Mouse (Mus musculus) small intestine, adult 2 months (tissue): Measurements from ENCODE around the gene Acp7. TPM values are rescaled to one million over a fixed set of nuclear protein-coding genes. Genes with fewer than 3 reads are reported as not detected.

ENCODE experiments used
- H3K27ac ChIP-seq: fragments of 200-500 bp; 2 replicates; pipeline ENCODE4 v1.5.1; 2012; ENCODE audit warnings: low read depth, low read length, control low read depth, inconsistent platforms; ENCODE audit not compliant: insufficient read depth
- H3K27me3 ChIP-seq: fragments of 200-500 bp; 2 replicates; pipeline ENCODE4 v1.6.1; 2012; ENCODE audit warnings: mild to moderate bottlenecking, moderate library complexity, low read length, inconsistent platforms; ENCODE audit not compliant: control insufficient read depth, insufficient read depth
- H3K36me3 ChIP-seq: fragments of 200-500 bp; 2 replicates; pipeline ENCODE4 v1.6.1; 2012; ENCODE audit warnings: mild to moderate bottlenecking, low read length, control low read depth, inconsistent platforms; ENCODE audit not compliant: control insufficient read depth, insufficient read depth
- H3K4me1 ChIP-seq: fragments of 200-500 bp; 2 replicates; pipeline ENCODE4 v1.6.1; 2012; ENCODE audit warnings: low read length, inconsistent platforms, mixed read lengths; ENCODE audit not compliant: control insufficient read depth, insufficient read depth, insufficient read length
- H3K4me3 ChIP-seq: fragments of 200-500 bp; 2 replicates; pipeline ENCODE4 v1.5.1; 2012; ENCODE audit warnings: low read depth, mild to moderate bottlenecking, control low read depth, inconsistent platforms, low read length, moderate library complexity
- CTCF ChIP-seq: fragments of 200-500 bp; IDR thresholded peaks from 2 replicates; pipeline ENCODE4 v1.5.1; 2012; ENCODE audit warnings: low read depth, mild to moderate bottlenecking, control low read depth, inconsistent platforms, low read length, moderate library complexity, mixed read lengths; ENCODE audit not compliant: insufficient replicate concordance, insufficient read length; ENCODE audit errors: extremely low read depth
- POLR2A ChIP-seq: fragments of 200-500 bp; IDR thresholded peaks from 2 replicates; pipeline ENCODE4 v1.6.1; 2012; ENCODE audit warnings: low read depth, mild to moderate bottlenecking, control low read depth, inconsistent platforms, low read length, moderate library complexity
- WGBS: fragments of 180-500 bp; shearing (Covaris S2); methylation state at CpG from one replicate; pipeline ENCODE4 v1.1.7; 2018; 5-methylcytosine and 5-hydroxymethylcytosine counted together
- polyA plus RNA-seq: library from polyadenylated mRNA; depleted of rRNA; stranded (reverse); fragments of >200 nt; gene quantifications from 2 replicates; pipeline ENCODE4 v1.2.3, GENCODE M21; 2012; rRNA removed

Acp7 gene
- polyA plus RNA-seq, 1 experiment, result not detected

DNA sequence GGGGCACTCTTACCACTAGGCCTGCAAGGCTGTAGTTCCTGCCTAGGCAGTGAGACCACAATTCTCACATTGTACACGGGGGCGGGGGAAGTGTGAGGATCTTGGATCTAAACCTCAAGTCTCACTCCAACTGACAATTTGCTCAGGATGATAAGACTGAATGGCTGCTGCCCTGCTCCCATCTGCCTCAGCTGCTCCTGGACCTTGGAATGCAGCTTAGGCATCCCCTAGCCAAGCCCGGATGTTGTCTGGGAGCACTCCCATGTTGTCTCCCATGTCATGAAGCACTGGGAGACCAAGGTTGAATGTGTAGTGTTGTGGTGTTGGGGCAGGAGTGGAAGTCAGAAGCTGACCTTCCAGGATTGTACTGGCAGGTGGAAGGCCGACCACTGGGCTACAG, 63.6 kb downstream of the Acp7 start:
- TF ChIP-seq CTCF, result no peak
- no peak for TF ChIP-seq POLR2A
- Histone ChIP-seq H3K4me3 (no peak overlapping the region), H3K4me1 (peaks cover 35% of the 10 kb centered on the region), H3K27me3 (no peaks in the 10 kb centered on the region), H3K27ac (no peak overlapping the region), H3K36me3 (peaks cover 64% of the 10 kb centered on the region)
- whole genome bisulfite sequencing, result 88% methylated on average over 4 of the region's 4 CpGs

GRCm38 (mm10) chr7:28565407-28565806, 65.7 kb downstream of the Acp7 start:
- no peaks in the 10 kb centered on the region for H3K27me3 ChIP-seq
- TF ChIP-seq POLR2A, result no peak
- TF ChIP-seq CTCF, result no peak
- peaks cover 80% of the 10 kb centered on the region for H3K36me3 ChIP-seq
- no peak overlapping the region for H3K4me3 ChIP-seq
- H3K4me1 ChIP-seq, result peaks cover 15% of the 10 kb centered on the region
- H3K27ac ChIP-seq, result no peak overlapping the region
- WGBS, result 80% methylated on average over 5 of the region's 5 CpGs

DNA sequence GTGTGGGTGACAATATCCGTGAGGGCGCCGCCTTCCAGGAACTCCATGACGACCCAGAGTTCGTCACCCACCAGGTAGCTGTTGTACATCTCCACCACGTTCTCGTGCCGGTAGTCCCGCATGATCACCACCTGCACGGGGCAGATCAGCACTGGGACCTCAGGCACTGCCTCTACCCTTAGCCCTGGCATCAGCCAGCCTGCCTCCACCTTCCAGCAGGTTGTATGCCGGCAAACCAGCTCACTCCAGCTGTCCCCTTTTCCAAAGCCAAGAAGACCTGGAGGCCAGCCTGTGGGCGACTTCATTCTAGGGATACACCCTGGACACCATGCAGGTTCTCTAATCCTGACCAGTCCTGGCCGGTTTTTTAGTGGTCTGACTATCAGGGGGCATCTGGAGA, 68.2 kb downstream of the Acp7 start:
- no peak overlapping the region for H3K27ac ChIP-seq
- H3K4me3 ChIP-seq, result no peak overlapping the region
- no peaks in the 10 kb centered on the region for H3K27me3 ChIP-seq
- WGBS, result 96% methylated on average over 13 of the region's 13 CpGs
- H3K36me3 ChIP-seq, result peaks cover 82% of the 10 kb centered on the region
- H3K4me1 ChIP-seq, result no peaks in the 10 kb centered on the region
- no peak for TF ChIP-seq POLR2A
- TF ChIP-seq CTCF, result no peak

DNA sequence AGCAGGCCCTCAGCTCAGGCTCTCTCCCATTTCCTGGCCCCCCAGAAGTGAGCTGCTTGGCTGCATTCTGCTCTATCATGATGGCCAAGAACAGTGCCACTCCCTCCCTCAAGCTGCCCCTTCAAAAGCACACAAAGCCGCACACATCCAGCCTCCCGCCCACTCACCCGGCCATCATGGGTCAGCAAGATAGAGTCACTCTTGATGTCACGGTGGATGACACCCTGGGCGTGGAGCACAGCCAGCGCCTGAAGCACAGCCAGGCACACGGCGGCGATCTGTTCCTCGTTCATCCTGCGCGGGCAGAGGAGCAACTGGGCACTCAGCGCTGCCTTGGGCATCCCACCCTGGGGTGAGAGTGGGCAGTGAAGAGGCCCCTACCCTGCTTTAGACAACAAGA, 68.8 kb downstream of the Acp7 start:
- no peak overlapping the region for H3K27ac ChIP-seq
- no peak overlapping the region for H3K4me3 ChIP-seq
- peaks cover 79% of the 10 kb centered on the region for H3K36me3 ChIP-seq
- no peaks in the 10 kb centered on the region for H3K4me1 ChIP-seq
- 91% methylated on average over 13 of the region's 13 CpGs for WGBS
- TF ChIP-seq POLR2A (no peak), CTCF (no peak)
- no peaks in the 10 kb centered on the region for H3K27me3 ChIP-seq

DNA sequence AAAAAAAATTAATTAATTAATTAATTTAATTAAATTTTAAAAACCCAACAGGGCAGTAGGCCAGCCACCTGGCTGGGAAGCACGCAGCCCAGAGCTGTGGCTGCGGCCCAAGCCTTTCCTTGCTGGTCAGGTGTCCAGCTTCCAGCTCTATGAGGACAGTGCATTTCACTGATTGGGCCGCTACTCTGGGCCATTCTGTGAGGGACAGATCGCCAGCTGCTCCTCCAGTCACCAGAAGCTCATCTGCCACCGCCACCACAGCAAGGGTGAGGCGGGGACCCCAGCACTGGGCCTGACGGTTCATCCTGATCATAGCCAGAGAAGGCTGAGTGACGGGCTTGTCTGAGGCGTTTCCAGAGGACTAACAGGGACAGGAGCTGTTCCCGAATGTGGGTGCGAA, 69.2 kb downstream of the Acp7 start:
- no peak for TF ChIP-seq POLR2A
- no peak for TF ChIP-seq CTCF
- Histone ChIP-seq H3K4me1 (no peaks in the 10 kb centered on the region), H3K4me3 (no peak overlapping the region), H3K27me3 (no peaks in the 10 kb centered on the region), H3K27ac (no peak overlapping the region), H3K36me3 (peaks cover 75% of the 10 kb centered on the region)
- 93% methylated on average over 11 of the region's 11 CpGs for WGBS

GRCm38 (mm10) chr7:28560856-28561255, 70.3 kb downstream of the Acp7 start:
- Histone ChIP-seq H3K4me3 (no peak overlapping the region), H3K27ac (no peak overlapping the region), H3K4me1 (peaks cover 3% of the 10 kb centered on the region), H3K27me3 (no peaks in the 10 kb centered on the region), H3K36me3 (peaks cover 64% of the 10 kb centered on the region)
- WGBS, result 89% methylated on average over 10 of the region's 10 CpGs
- TF ChIP-seq POLR2A (no peak), CTCF (no peak)

DNA sequence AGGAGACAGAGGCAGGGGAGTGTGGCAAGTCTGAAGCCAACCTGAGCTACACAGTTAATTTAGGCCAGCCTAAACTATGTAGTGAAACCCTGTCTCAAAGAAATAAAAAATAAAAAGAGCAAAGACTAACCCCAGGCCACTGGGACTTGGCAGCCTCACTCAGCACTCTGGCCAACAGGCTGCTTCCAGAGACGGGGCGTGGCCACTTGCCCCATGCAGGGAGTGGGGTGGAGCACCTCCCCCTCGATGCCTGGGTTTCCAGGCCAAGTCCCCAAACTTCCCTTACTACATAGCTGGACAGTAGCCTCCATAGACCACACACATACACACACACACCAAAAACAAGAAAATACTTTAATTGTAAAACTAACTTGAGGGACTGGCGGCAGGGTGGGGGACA, 72.6 kb downstream of the Acp7 start:
- peaks cover 3% of the 10 kb centered on the region for H3K4me1 ChIP-seq
- WGBS, result 40% methylated on average over 4 of the region's 4 CpGs
- H3K27me3 ChIP-seq, result no peaks in the 10 kb centered on the region
- H3K36me3 ChIP-seq, result peaks cover 45% of the 10 kb centered on the region
- H3K4me3 ChIP-seq, result no peak overlapping the region
- TF ChIP-seq POLR2A (no peak), CTCF (no peak)
- no peak overlapping the region for H3K27ac ChIP-seq

GRCm38 (mm10) chr7:28557708-28558107, 73.4 kb downstream of the Acp7 start:
- H3K27me3 ChIP-seq, result no peaks in the 10 kb centered on the region
- no peak for TF ChIP-seq CTCF
- no peak for TF ChIP-seq POLR2A
- H3K4me3 ChIP-seq, result no peak overlapping the region
- H3K36me3 ChIP-seq, result peaks cover 37% of the 10 kb centered on the region
- WGBS, result 78% methylated on average over 6 of the region's 6 CpGs
- H3K27ac ChIP-seq, result no peak overlapping the region
- peaks cover 3% of the 10 kb centered on the region for H3K4me1 ChIP-seq

Other genes starting within 250 kb of the Acp7 start
- gene Med29, start 238.6 kb downstream of the Acp7 start, polyA plus RNA-seq, result 36.5 and 58.0 TPM in 2 replicates
- gene Paf1, start 238.4 kb downstream of the Acp7 start, polyA plus RNA-seq, result 27.6 and 67.1 TPM in 2 replicates
- gene Gmfg, start 193.9 kb downstream of the Acp7 start, polyA plus RNA-seq, result 5.6 and 7.0 TPM in 2 replicates
- 0.91 and 1.4 TPM in 2 replicates for gene Lrfn1, start 179.4 kb downstream of the Acp7 start, polyA plus RNA-seq
- not detected in 2 replicates for gene Ifnl2, start 120.9 kb downstream of the Acp7 start, polyA plus RNA-seq
- gene Ifnl3, start 108.5 kb downstream of the Acp7 start, polyA plus RNA-seq, result not detected in 2 replicates
- 32.7 and 16,759 TPM in 2 replicates for gene Sycn, start 90.4 kb downstream of the Acp7 start, polyA plus RNA-seq
- 0.14 and 2.8 TPM in 2 replicates for gene Nccrp1, start 84.1 kb downstream of the Acp7 start, polyA plus RNA-seq
- 43.4 and 82.0 TPM in 2 replicates for gene Samd4b, start 33.2 kb downstream of the Acp7 start, polyA plus RNA-seq
- gene Pak4, start 33.1 kb downstream of the Acp7 start, polyA plus RNA-seq, result 50.3 and 112 TPM in 2 replicates
- gene Fbxo27, start 61.5 kb upstream of the Acp7 start, polyA plus RNA-seq, result 1.2 and 1.7 TPM in 2 replicates
- gene Fbxo17, start 85.5 kb upstream of the Acp7 start, polyA plus RNA-seq, result 2.0 and 2.8 TPM in 2 replicates
- gene Mrps12, start 110.5 kb upstream of the Acp7 start, polyA plus RNA-seq, result 42.3 and 64.5 TPM in 2 replicates
- 12.8 and 19.0 TPM in 2 replicates for gene Sars2, start 110.7 kb upstream of the Acp7 start, polyA plus RNA-seq
- gene Ccer2, start 124.8 kb upstream of the Acp7 start, polyA plus RNA-seq, result not detected in 2 replicates
- gene Sirt2, start 135.4 kb upstream of the Acp7 start, polyA plus RNA-seq, result 26.2 and 47.6 TPM in 2 replicates
- gene Nfkbib, start 136.2 kb upstream of the Acp7 start, polyA plus RNA-seq, result 76.0 and 138 TPM in 2 replicates
- gene Rinl, start 157.6 kb upstream of the Acp7 start, polyA plus RNA-seq, result 4.4 and 7.1 TPM in 2 replicates
- gene Hnrnpl, start 177.2 kb upstream of the Acp7 start, polyA plus RNA-seq, result 67.1 and 140 TPM in 2 replicates
- 201 and 291 TPM in 2 replicates for gene Ech1, start 193.9 kb upstream of the Acp7 start, polyA plus RNA-seq
- gene Lgals4, start 202.5 kb upstream of the Acp7 start, polyA plus RNA-seq, result 1,096 and 2,780 TPM in 2 replicates
- 2.4 TPM in 1 of 2 replicates, not detected in the other for gene Lgals7, start 232.5 kb upstream of the Acp7 start, polyA plus RNA-seq